Mouse (Mus musculus): ENCODE results near the gene Cyp27b1. TPM values are rescaled to one million over a fixed set of nuclear protein-coding genes. Genes with fewer than 3 reads are reported as not detected.
A peak's percentile ranks its signal among the peaks of the same experiment; 100 is the strongest.

Gene Cyp27b1
- polyA plus RNA-seq, 2 experiments: 0.07 TPM; not detected in 1

DNA sequence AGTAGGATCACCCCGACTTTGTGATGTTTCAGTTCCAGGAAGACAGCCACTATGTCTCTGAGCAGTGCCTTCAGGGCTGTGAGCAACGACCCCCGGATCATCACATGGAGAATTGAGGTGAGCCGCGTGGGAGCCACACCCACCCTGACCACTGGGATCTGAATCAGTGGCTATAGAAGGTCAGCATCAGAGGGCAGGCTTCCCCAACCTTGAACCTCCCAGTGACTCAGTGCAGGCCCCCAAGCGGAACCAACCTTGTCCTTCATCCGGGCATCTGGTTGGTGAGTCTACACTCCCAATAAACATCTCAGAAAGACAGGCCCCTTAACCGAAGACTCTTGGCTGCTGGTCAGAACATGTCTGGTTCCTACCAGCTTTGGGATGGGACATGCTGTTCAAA lies 44.7 kb upstream of the Cyp27b1 start:
- DNase-seq (ENCODE audit: low read depth in 3 of 3, low spot score in 3 of 3) (no peak), ATAC-seq (ENCODE audit: insufficient read depth) (no peak)
- no peak for TF ChIP-seq CTCF (IDR thresholded peaks at IDR 0.05; ENCODE audit: low read depth)
- no peak for TF ChIP-seq EP300 (IDR thresholded peaks at IDR 0.05; ENCODE audit: low read depth)
- H3K4me3 ChIP-seq (ENCODE audit: insufficient read depth in 1 of 2, low read depth in 2 of 2, low read length in 2 of 2): no peak overlapping the region
- H3K4me2 ChIP-seq (ENCODE audit: low read depth): no peak overlapping the region
- H3K4me1 ChIP-seq (replicated peaks; ENCODE audit: control insufficient read depth in 2 of 2, insufficient read depth in 2 of 2, low read length in 1 of 2): no peaks in the 10 kb centered on the region
- H3K9me3 ChIP-seq (ENCODE audit: control insufficient read depth, low read length): no peaks in the 10 kb centered on the region
- H3K27me3 ChIP-seq (ENCODE audit: control insufficient read depth, insufficient read depth, low read length): no peaks in the 10 kb centered on the region
- 77% methylated on average over 8 of the region's 8 CpGs for WGBS (ENCODE audit: insufficient replicate concordance)
- no peaks in the 10 kb centered on the region; the same call in 1 of the 2 replicates for H3K36me3 ChIP-seq (replicated peaks; ENCODE audit: control insufficient read depth, insufficient read depth, low read depth)
- H3K27ac ChIP-seq: no peak overlapping the region
- no peak overlapping the region for H3K9ac ChIP-seq (replicated peaks)

GRCm38 (mm10) chr10:127003806-127004205 lies 44.2 kb upstream of the Cyp27b1 start:
- Histone ChIP-seq H3K9ac (replicated peaks) (no peak overlapping the region), H3K4me3 (ENCODE audit: insufficient read depth in 1 of 2, low read depth in 2 of 2, low read length in 2 of 2) (no peak overlapping the region), H3K36me3 (replicated peaks; ENCODE audit: control insufficient read depth, insufficient read depth, low read depth) (no peaks in the 10 kb centered on the region), H3K4me2 (ENCODE audit: low read depth) (no peak overlapping the region), H3K27me3 (ENCODE audit: control insufficient read depth, insufficient read depth, low read length) (no peaks in the 10 kb centered on the region), H3K4me1 (replicated peaks; ENCODE audit: control insufficient read depth in 2 of 2, insufficient read depth in 2 of 2, low read length in 1 of 2) (no peaks in the 10 kb centered on the region), H3K9me3 (ENCODE audit: control insufficient read depth, low read length) (no peaks in the 10 kb centered on the region), H3K27ac (no peak overlapping the region)
- DNase-seq (ENCODE audit: low read depth in 3 of 3, low spot score in 3 of 3) (no peak), ATAC-seq (ENCODE audit: insufficient read depth) (no peak)
- TF ChIP-seq EP300 (IDR thresholded peaks at IDR 0.05; ENCODE audit: low read depth) (no peak), CTCF (IDR thresholded peaks at IDR 0.05; ENCODE audit: low read depth) (no peak)
- 61% methylated on average over 7 of the region's 7 CpGs for whole genome bisulfite sequencing (ENCODE audit: insufficient replicate concordance)

DNA sequence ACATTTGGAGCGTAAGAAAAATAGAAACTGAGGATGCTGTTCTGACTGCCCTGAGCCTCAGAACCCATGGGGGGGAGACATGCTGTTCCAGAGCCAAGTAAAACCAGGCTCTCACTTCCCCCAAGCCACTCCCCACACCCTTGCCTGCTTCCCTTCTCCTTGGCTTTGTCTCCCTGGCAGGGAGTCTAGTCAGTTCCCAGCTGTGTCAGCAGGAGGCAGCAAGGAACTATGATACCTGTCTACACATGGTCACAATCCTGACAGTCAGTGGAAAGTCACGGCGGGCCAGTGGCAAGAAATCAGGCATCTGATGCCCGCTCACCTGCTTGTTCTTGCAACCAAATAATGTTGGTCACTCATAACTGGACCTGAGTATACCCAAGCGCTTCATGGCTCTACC lies 31.6 kb upstream of the Cyp27b1 start:
- no peaks in the 10 kb centered on the region for H3K4me1 ChIP-seq (replicated peaks; ENCODE audit: control insufficient read depth in 2 of 2, insufficient read depth in 2 of 2, low read length in 1 of 2)
- no peaks in the 10 kb centered on the region for H3K27me3 ChIP-seq (ENCODE audit: control insufficient read depth, insufficient read depth, low read length)
- no peaks in the 10 kb centered on the region for H3K36me3 ChIP-seq (replicated peaks; ENCODE audit: control insufficient read depth, insufficient read depth, low read depth)
- peak; percentile 29; the same call in 1 of the 2 replicates for TF ChIP-seq CTCF (IDR thresholded peaks at IDR 0.05; ENCODE audit: low read depth)
- no peak for TF ChIP-seq EP300 (IDR thresholded peaks at IDR 0.05; ENCODE audit: low read depth)
- H3K27ac ChIP-seq: no peak overlapping the region
- 49% methylated on average over 5 of the region's 5 CpGs for WGBS (ENCODE audit: insufficient replicate concordance)
- no peak overlapping the region for H3K4me3 ChIP-seq (ENCODE audit: insufficient read depth in 1 of 2, low read depth in 2 of 2, low read length in 2 of 2)
- no peaks in the 10 kb centered on the region for H3K9me3 ChIP-seq (ENCODE audit: control insufficient read depth, low read length)
- ATAC-seq (ENCODE audit: insufficient read depth) (no peak), DNase-seq (ENCODE audit: low read depth in 3 of 3, low spot score in 3 of 3) (no peak)
- no peak overlapping the region for H3K9ac ChIP-seq (replicated peaks)
- H3K4me2 ChIP-seq (ENCODE audit: low read depth): no peak overlapping the region

- H3K36me3 ChIP-seq (replicated peaks; ENCODE audit: control insufficient read depth, insufficient read depth, low read depth): no peaks in the 10 kb centered on the region
- no peak for DNase-seq (ENCODE audit: low read depth in 3 of 3, low spot score in 3 of 3)
- H3K4me2 ChIP-seq (ENCODE audit: low read depth): no peak overlapping the region
- H3K27ac ChIP-seq: no peak overlapping the region
- H3K4me1 ChIP-seq (replicated peaks; ENCODE audit: control insufficient read depth in 2 of 2, insufficient read depth in 2 of 2, low read length in 1 of 2): no peaks in the 10 kb centered on the region
- H3K4me3 ChIP-seq (ENCODE audit: insufficient read depth in 1 of 2, low read depth in 2 of 2, low read length in 2 of 2): no peak overlapping the region
- no peak for ATAC-seq (ENCODE audit: insufficient read depth)
- no peak overlapping the region for H3K9ac ChIP-seq (replicated peaks)
- no peak for TF ChIP-seq EP300 (IDR thresholded peaks at IDR 0.05; ENCODE audit: low read depth)
- TF ChIP-seq CTCF (IDR thresholded peaks at IDR 0.05; ENCODE audit: low read depth): no peak
- no peaks in the 10 kb centered on the region for H3K27me3 ChIP-seq (ENCODE audit: control insufficient read depth, insufficient read depth, low read length)
- 23% methylated on average over 2 of the region's 2 CpGs for whole genome bisulfite sequencing (ENCODE audit: insufficient replicate concordance)
- no peaks in the 10 kb centered on the region for H3K9me3 ChIP-seq (ENCODE audit: control insufficient read depth, low read length)
Measured at GRCm38 (mm10) chr10:127017071-127017470, 31.0 kb upstream of the Cyp27b1 start.

- Histone ChIP-seq H3K36me3 (replicated peaks; ENCODE audit: control insufficient read depth, insufficient read depth, low read depth) (no peaks in the 10 kb centered on the region), H3K4me3 (ENCODE audit: insufficient read depth in 1 of 2, low read depth in 2 of 2, low read length in 2 of 2) (no peak overlapping the region), H3K4me1 (replicated peaks; ENCODE audit: control insufficient read depth in 2 of 2, insufficient read depth in 2 of 2, low read length in 1 of 2) (no peaks in the 10 kb centered on the region), H3K9me3 (ENCODE audit: control insufficient read depth, low read length) (no peaks in the 10 kb centered on the region), H3K27me3 (ENCODE audit: control insufficient read depth, insufficient read depth, low read length) (no peaks in the 10 kb centered on the region), H3K9ac (replicated peaks) (no peak overlapping the region), H3K27ac (no peak overlapping the region), H3K4me2 (ENCODE audit: low read depth) (no peak overlapping the region)
- DNase-seq (ENCODE audit: low read depth in 3 of 3, low spot score in 3 of 3) (no peak), ATAC-seq (ENCODE audit: insufficient read depth) (no peak)
- TF ChIP-seq CTCF (IDR thresholded peaks at IDR 0.05; ENCODE audit: low read depth) (no peak), EP300 (IDR thresholded peaks at IDR 0.05; ENCODE audit: low read depth) (no peak)
- 73% methylated on average over 16 of the region's 16 CpGs for WGBS (ENCODE audit: insufficient replicate concordance)
Measured at GRCm38 (mm10) chr10:127018422-127018821, 29.6 kb upstream of the Cyp27b1 start.

All from liver, embryonic 14.5 days (tissue).